Mouse (Mus musculus) embryonic facial prominence, embryonic 11.5 days (tissue): ENCODE results near the gene Adgre4. TPM values are rescaled to one million over a fixed set of nuclear protein-coding genes. Genes with fewer than 3 reads are reported as not detected.
"Not testable (repeated sequence)": the region's sequence is repeated elsewhere in the genome, so short reads cannot be mapped to it uniquely, and the experiment has no call there.

Experiments
- ATAC-seq: fragments of 200-750 bp; cut with Nextera tagmentation; replicated peaks from 2 replicates; pipeline ENCODE4 v1.8.0; 2017; ENCODE audit warnings: low read depth; ENCODE audit not compliant: insufficient number of reproducible peaks, low FRiP score, low TSS enrichment
- DNase-seq: peaks from one replicate; pipeline ENCODE4 v3.0.0-alpha.2; 2015; ENCODE audit warnings: low spot score
- H3K27ac ChIP-seq: fragments of 300-500 bp; sonication (generic); replicated peaks from 2 replicates; pipeline ENCODE4 v1.5.1; 2014; ENCODE audit warnings: mild to moderate bottlenecking, low read depth, low read length, control low read depth
- H3K27me3 ChIP-seq: fragments of 300-500 bp; sonication (generic); 2 replicates; pipeline ENCODE4 v1.6.1; 2014; ENCODE audit warnings: mild to moderate bottlenecking, low read length, moderate library complexity, mixed read lengths; ENCODE audit not compliant: control insufficient read depth, insufficient read depth
- H3K36me3 ChIP-seq: fragments of 300-500 bp; sonication (generic); replicated peaks from 2 replicates; pipeline ENCODE4 v1.6.1; 2014; ENCODE audit warnings: low read depth, mild to moderate bottlenecking, low read length, moderate library complexity, mixed read lengths; ENCODE audit not compliant: control insufficient read depth, insufficient read depth
- H3K4me1 ChIP-seq: fragments of 300-500 bp; sonication (generic); 2 replicates; pipeline ENCODE4 v1.6.1; 2014; ENCODE audit warnings: low read length, mixed read lengths; ENCODE audit not compliant: control insufficient read depth, insufficient read depth
- H3K4me2 ChIP-seq: fragments of 300-500 bp; sonication (generic); 2 replicates; pipeline ENCODE4 v1.6.1; 2014; ENCODE audit warnings: low read depth, mild to moderate bottlenecking, control low read depth, low read length, moderate library complexity
- H3K4me3 ChIP-seq: fragments of 300-500 bp; sonication (generic); 2 replicates; pipeline ENCODE4 v1.5.1; 2014; ENCODE audit warnings: low read depth, low read length, control low read depth
- H3K9ac ChIP-seq: fragments of 300-500 bp; sonication (generic); replicated peaks from 2 replicates; pipeline ENCODE4 v1.6.1; 2014; ENCODE audit warnings: mild to moderate bottlenecking, control low read depth, low read length
- H3K9me3 ChIP-seq: fragments of 300-500 bp; sonication (generic); replicated peaks from 2 replicates; pipeline ENCODE4 v1.6.1; 2016; ENCODE audit warnings: mild to moderate bottlenecking, low read length, inconsistent platforms, mixed read lengths; ENCODE audit not compliant: control insufficient read depth
- WGBS: fragments of 180-500 bp; shearing (Covaris S2); extraction: QIAGEN DNeasy Blood & Tissue Kit; methylation state at CpG from one replicate; pipeline ENCODE4 v1.1.7; 2014; 5-methylcytosine and 5-hydroxymethylcytosine counted together
- polyA plus RNA-seq: library from polyadenylated mRNA; unstranded; fragments of >200 nt; fragmentation: Nextera tagmentation; extraction: Ambion mirVana; gene quantifications from 2 replicates; pipeline ENCODE4 v1.2.1, GENCODE M21; 2014

Gene Adgre4
- polyA plus RNA-seq, 1 experiment from 2014 or later: 0.13 TPM

DNA sequence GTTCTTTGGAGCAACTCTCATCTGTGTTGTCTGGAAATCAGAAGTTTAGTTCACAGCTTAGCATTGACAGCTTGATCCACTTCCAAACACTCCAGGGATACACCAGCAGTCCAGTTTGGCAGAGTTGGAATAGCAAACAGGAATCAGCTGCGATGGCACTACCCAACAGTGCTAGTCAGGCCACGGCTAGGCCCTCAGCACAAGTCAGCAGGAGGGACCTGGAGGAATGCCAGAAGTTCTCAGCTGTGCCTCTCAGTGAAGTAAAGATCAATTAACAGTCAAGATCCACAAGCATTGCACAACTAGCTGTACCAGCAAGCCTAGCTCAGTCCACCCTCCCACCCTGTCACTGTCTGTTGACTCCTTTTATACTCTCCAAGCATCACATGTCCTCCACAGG, 133.8 kb downstream of the Adgre4 start:
- Histone ChIP-seq H3K27me3 (no peaks in the 10 kb centered on the region), H3K36me3 (no peaks in the 10 kb centered on the region), H3K9me3 (no peaks in the 10 kb centered on the region), H3K4me3 (no peak overlapping the region), H3K4me1 (no peaks in the 10 kb centered on the region), H3K4me2 (no peak overlapping the region), H3K27ac (no peak overlapping the region), H3K9ac (no peak overlapping the region)
- WGBS: 55% methylated on average over 2 of the region's 2 CpGs
- ATAC-seq: no peak
- no peak for DNase-seq

DNA sequence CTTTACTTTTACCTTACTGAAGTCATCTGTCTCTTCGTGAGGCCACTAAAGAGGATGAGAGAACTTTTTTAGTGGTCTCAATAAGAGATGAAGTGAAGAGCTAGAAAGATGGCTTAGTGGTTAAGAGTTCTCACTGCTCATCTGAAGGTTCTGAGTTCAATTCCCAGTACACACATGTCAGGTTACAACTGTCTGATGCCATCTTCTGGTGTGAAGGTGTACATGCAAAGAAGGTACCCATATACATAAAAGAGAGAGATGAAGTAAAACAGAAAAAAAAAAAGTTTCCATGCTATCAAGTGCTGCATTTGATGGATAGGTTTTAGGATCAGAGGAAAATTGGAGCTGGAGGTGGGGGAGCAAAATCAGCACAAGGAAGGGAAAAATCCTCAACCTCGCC, 135.1 kb downstream of the Adgre4 start:
- WGBS: 57% methylated on average over 2 of the region's 2 CpGs

GRCm38 (mm10) chr17:55892406-55892955, 142.7 kb downstream of the Adgre4 start:
- not testable (repeated sequence) for H3K36me3 ChIP-seq, ATAC-seq, H3K4me1 ChIP-seq, H3K9ac ChIP-seq, H3K27ac ChIP-seq, DNase-seq, H3K27me3 ChIP-seq, H3K9me3 ChIP-seq
- 16% methylated on average over 6 of the region's 8 CpGs for WGBS
- peak overlapping the region; percentile 19; the same call in 1 of the 2 replicates for H3K4me2 ChIP-seq
- H3K4me3 ChIP-seq: peak overlapping the region; percentile 42

More for the DNA sequence above, 135.1 kb downstream of the Adgre4 start:
- Histone ChIP-seq H3K36me3 (no peaks in the 10 kb centered on the region), H3K9ac (no peak overlapping the region), H3K4me2 (no peak overlapping the region), H3K4me3 (no peak overlapping the region), H3K27me3 (no peaks in the 10 kb centered on the region), H3K4me1 (no peaks in the 10 kb centered on the region), H3K9me3 (no peaks in the 10 kb centered on the region), H3K27ac (no peak overlapping the region)
- DNase-seq: no peak
- ATAC-seq: no peak

GRCm38 (mm10) chr17:55903087-55903486, 153.3 kb downstream of the Adgre4 start:
- H3K27ac ChIP-seq: no peak overlapping the region
- no peak overlapping the region for H3K9ac ChIP-seq
- WGBS: 84% methylated on average over 2 of the region's 2 CpGs
- DNase-seq (no peak), ATAC-seq (no peak)
- no peaks in the 10 kb centered on the region for H3K27me3 ChIP-seq
- H3K4me1 ChIP-seq: no peaks in the 10 kb centered on the region
- no peak overlapping the region for H3K4me2 ChIP-seq
- no peaks in the 10 kb centered on the region for H3K9me3 ChIP-seq
- H3K4me3 ChIP-seq: no peak overlapping the region
- no peaks in the 10 kb centered on the region; the same call in 1 of the 2 replicates for H3K36me3 ChIP-seq

Other genes starting within 250 kb of the Adgre4 start
- not detected in 2 replicates for gene Vmn2r118, start 124.8 kb upstream of the Adgre4 start, polyA plus RNA-seq
- 6.2 and 8.2 TPM in 2 replicates for gene Pot1b, start 37.4 kb upstream of the Adgre4 start, polyA plus RNA-seq
- gene Zfp119a, start 128.9 kb downstream of the Adgre4 start, polyA plus RNA-seq: 9.5 and 10.4 TPM in 2 replicates
- 13.5 and 13.6 TPM in 2 replicates for gene Zfp959, start 142.1 kb downstream of the Adgre4 start, polyA plus RNA-seq
- 6.2 and 6.9 TPM in 2 replicates for gene Zfp119b, start 199.5 kb downstream of the Adgre4 start, polyA plus RNA-seq
- 1.8 and 2.2 TPM in 2 replicates for gene Ebi3, start 202.7 kb downstream of the Adgre4 start, polyA plus RNA-seq
- 18.5 and 18.9 TPM in 2 replicates for gene Yju2, start 209.1 kb downstream of the Adgre4 start, polyA plus RNA-seq
- 32.9 and 37.4 TPM in 2 replicates for gene Shd, start 220.5 kb downstream of the Adgre4 start, polyA plus RNA-seq
- 36.6 and 43.0 TPM in 2 replicates for gene Fsd1, start 236.5 kb downstream of the Adgre4 start, polyA plus RNA-seq